Mouse (Mus musculus): ENCODE results near the gene Krtap16-3. TPM values are rescaled to one million over a fixed set of nuclear protein-coding genes. Genes with fewer than 3 reads are reported as not detected.

Krtap16-3 gene
- not detected for total RNA-seq (2021)

- intact Hi-C loops (cut with DNase I): no loop called here
- no peak for DNase-seq
These were observed at the start of gene Krtap16-3 for GRCm38 (mm10) chr16:88962773-88963172. Krtap16-3 (minus strand) TSS chr16:88962873.

GRCm38 (mm10) chr16:89010659-89011058 is 48.0 kb upstream of the Krtap16-3 start, which contains the start of gene Krtap22-2:
Krtap22-2 (minus strand) TSS chr16:89010759.
- DNase-seq: no peak
- intact Hi-C loops (cut with DNase I): no loop called here

- intact Hi-C loops (cut with DNase I): no loop called here
- no peak for DNase-seq
These were observed 21.6 kb downstream of the Krtap16-3 start for GRCm38 (mm10) chr16:88941106-88941505.

- DNase-seq: no peak
- intact Hi-C loops (cut with DNase I): no loop called here
These were observed 24.4 kb downstream of the Krtap16-3 start for GRCm38 (mm10) chr16:88938252-88938651.

GRCm38 (mm10) chr16:88932165-88932564 is 30.5 kb downstream of the Krtap16-3 start, which contains the start of gene Krtap19-9b:
Krtap19-9b (minus strand) TSS chr16:88932265.
- intact Hi-C loops (cut with DNase I): no loop called here
- no peak for DNase-seq

Other genes starting within 250 kb of the Krtap16-3 start
- not detected for gene Krtap13-1, start 234.0 kb downstream of the Krtap16-3 start, total RNA-seq (2021)
- gene Krtap13, start 211.2 kb downstream of the Krtap16-3 start, total RNA-seq (2021): not detected
- not detected for gene 2310034C09Rik, start 204.0 kb downstream of the Krtap16-3 start, total RNA-seq (2021)
- not detected for gene 2310057N15Rik, start 188.7 kb downstream of the Krtap16-3 start, total RNA-seq (2021)
- not detected for gene Gm5965, start 185.0 kb downstream of the Krtap16-3 start, total RNA-seq (2021)
- gene Gm20741, start 150.7 kb downstream of the Krtap16-3 start, total RNA-seq (2021): not detected
- gene Krtap15, start 142.7 kb downstream of the Krtap16-3 start, total RNA-seq (2021): not detected
- not detected for gene Krtap14, start 136.7 kb downstream of the Krtap16-3 start, total RNA-seq (2021)
- not detected for gene Krtap19-1, start 93.5 kb downstream of the Krtap16-3 start, total RNA-seq (2021)
- gene Krtap19-2, start 88.6 kb downstream of the Krtap16-3 start, total RNA-seq (2021): not detected
- gene Krtap19-3, start 84.8 kb downstream of the Krtap16-3 start, total RNA-seq (2021): not detected
- gene Krtap19-4, start 77.8 kb downstream of the Krtap16-3 start, total RNA-seq (2021): not detected
- not detected for gene Krtap19-5, start 66.4 kb downstream of the Krtap16-3 start, total RNA-seq (2021)
- gene Krtap19-9b, start 30.6 kb downstream of the Krtap16-3 start, total RNA-seq (2021): not detected
- not detected for gene Krtap22-2, start 47.9 kb upstream of the Krtap16-3 start, total RNA-seq (2021)
- gene Gm10229, start 52.4 kb upstream of the Krtap16-3 start, total RNA-seq (2021): not detected
- gene Krtap6-1, start 68.8 kb upstream of the Krtap16-3 start, total RNA-seq (2021): not detected
- not detected for gene Gm10228, start 78.6 kb upstream of the Krtap16-3 start, total RNA-seq (2021)
- gene Krtap6-5, start 85.0 kb upstream of the Krtap16-3 start, total RNA-seq (2021): not detected
- not detected for gene 1110025L11Rik, start 101.1 kb upstream of the Krtap16-3 start, total RNA-seq (2021)
- gene Krtap6-3, start 121.1 kb upstream of the Krtap16-3 start, total RNA-seq (2021): not detected
- gene Gm6358, start 178.0 kb upstream of the Krtap16-3 start, total RNA-seq (2021): not detected
- not detected for gene Gm10061, start 188.2 kb upstream of the Krtap16-3 start, total RNA-seq (2021)
- gene Gm9789, start 195.1 kb upstream of the Krtap16-3 start, total RNA-seq (2021): not detected
- gene Gm7735, start 206.6 kb upstream of the Krtap16-3 start, total RNA-seq (2021): not detected
- gene 1110057P08Rik, start 211.9 kb upstream of the Krtap16-3 start, total RNA-seq (2021): not detected
- not detected for gene Krtap20-2, start 243.0 kb upstream of the Krtap16-3 start, total RNA-seq (2021)

All from heart, postnatal 10 days (tissue).